Mouse (Mus musculus) liver, postnatal 0 days (tissue): Measurements from ENCODE around the gene Wdr83os. TPM values are rescaled to one million over a fixed set of nuclear protein-coding genes. Genes with fewer than 3 reads are reported as not detected.
"Not testable (repeated sequence)": the region's sequence is repeated elsewhere in the genome, so short reads cannot be mapped to it uniquely, and the experiment has no call there.

ENCODE experiments used
- ATAC-seq: fragments of 200-750 bp; cut with Nextera tagmentation; 2 replicates; pipeline ENCODE4 v1.8.0; 2017; ENCODE audit warnings: mild to moderate bottlenecking, moderate library complexity
- DNase-seq: peaks from one replicate; pipeline ENCODE4 v3.0.0-alpha.2; 2016
- H3K27ac ChIP-seq: fragments of 300-500 bp; sonication (generic); 2 replicates; pipeline ENCODE4 v1.5.1; 2014; ENCODE audit warnings: antibody characterized with exemption, moderate library complexity, mild to moderate bottlenecking, low read depth
- H3K27me3 ChIP-seq: fragments of 300-500 bp; sonication (generic); 2 replicates; pipeline ENCODE4 v1.6.1; 2014; ENCODE audit warnings: low read length, control low read depth, mixed read lengths; ENCODE audit not compliant: insufficient read depth
- H3K36me3 ChIP-seq: fragments of 300-500 bp; sonication (generic); replicated peaks from 2 replicates; pipeline ENCODE4 v1.6.1; 2014; ENCODE audit warnings: mild to moderate bottlenecking, control low read depth, low read length, moderate library complexity, mixed read lengths; ENCODE audit not compliant: insufficient read depth
- H3K4me1 ChIP-seq: fragments of 300-500 bp; sonication (generic); 2 replicates; pipeline ENCODE4 v1.6.1; 2014; ENCODE audit warnings: antibody characterized with exemption, mild to moderate bottlenecking, control low read depth; ENCODE audit not compliant: insufficient read depth
- H3K4me2 ChIP-seq: fragments of 300-500 bp; sonication (generic); 2 replicates; pipeline ENCODE4 v1.6.1; 2014; ENCODE audit warnings: low read depth, mild to moderate bottlenecking, low read length, moderate library complexity, mixed read lengths
- H3K4me3 ChIP-seq: fragments of 300-500 bp; sonication (generic); 2 replicates; pipeline ENCODE4 v1.5.1; 2014; ENCODE audit warnings: low read depth, low read length
- H3K9ac ChIP-seq: fragments of 300-500 bp; sonication (generic); replicated peaks from 2 replicates; pipeline ENCODE4 v1.6.1; 2014; ENCODE audit warnings: mild to moderate bottlenecking, moderate library complexity
- H3K9me3 ChIP-seq: fragments of 300-500 bp; sonication (generic); 2 replicates; pipeline ENCODE4 v1.6.1; 2016; ENCODE audit warnings: mild to moderate bottlenecking, control low read depth, low read length, mixed read lengths
- CTCF ChIP-seq: sonication (generic); IDR thresholded peaks from 2 replicates; pipeline ENCODE4 v1.5.1; 2016; ENCODE audit warnings: antibody characterized with exemption, low read depth
- EP300 ChIP-seq: IDR thresholded peaks from 2 replicates; pipeline ENCODE4 v1.6.1; 2016; ENCODE audit warnings: antibody characterized with exemption, low read depth, mild to moderate bottlenecking
- WGBS: fragments of 180-500 bp; shearing (Covaris S2); extraction: QIAGEN DNeasy Blood & Tissue Kit; methylation state at CpG from one replicate; pipeline ENCODE4 v1.1.7; 2014; ENCODE audit not compliant: insufficient replicate concordance; 5-methylcytosine and 5-hydroxymethylcytosine counted together
- polyA plus RNA-seq: library from polyadenylated mRNA; unstranded; fragments of >200 nt; fragmentation: Nextera tagmentation; extraction: Ambion mirVana; gene quantifications from 2 replicates; pipeline ENCODE4 v1.2.1, GENCODE M21; 2015

The Wdr83os gene
- polyA plus RNA-seq, 1 experiment from 2014 or later: 63.5 TPM

- 0% methylated on average over 2 of the region's 2 CpGs for WGBS
- 0 out of 2 replicates have a peak overlapping the region, but pooled peaks have one; percentile 18 for H3K27ac ChIP-seq
- H3K4me1 ChIP-seq: peaks cover 20% of the 10 kb centered on the region
- H3K4me3 ChIP-seq: no peak overlapping the region
- no peak overlapping the region for H3K9ac ChIP-seq
- DNase-seq (peak; percentile 85), ATAC-seq (peak; percentile 58)
- no peak overlapping the region for H3K4me2 ChIP-seq
- H3K36me3 ChIP-seq: peaks cover 35% of the 10 kb centered on the region
- TF ChIP-seq CTCF (peak; percentile 99), EP300 (no peak)
- no peaks in the 10 kb centered on the region for H3K27me3 ChIP-seq
- H3K9me3 ChIP-seq: no peaks in the 10 kb centered on the region
Measured at GRCm38 (mm10) chr8:85076993-85077392, 3.5 kb upstream of the Wdr83os start.

- ATAC-seq: no peak
- TF ChIP-seq EP300 (no peak), CTCF (no peak)
Measured at GRCm38 (mm10) chr8:85080214-85080531, 367 bp upstream of the Wdr83os start.

GRCm38 (mm10) chr8:85081216-85081555 lies 646 bp downstream of the Wdr83os start, which contains the start of gene Wdr83:
Wdr83 (minus strand) TSS chr8:85081306.
- peak within 1 kb of the TSS; percentile 97 for H3K4me2 ChIP-seq
- peak within 1 kb of the TSS; percentile 93 for H3K9ac ChIP-seq
- TF ChIP-seq EP300: no peak
- no peak for TF ChIP-seq CTCF
- H3K27me3 ChIP-seq: no peaks in the 10 kb centered on the region
- H3K27ac ChIP-seq: peak within 1 kb of the TSS; percentile 84
- no peaks in the 10 kb centered on the region for H3K9me3 ChIP-seq
- H3K4me3 ChIP-seq: peak within 1 kb of the TSS; percentile 92
- ATAC-seq (peak; percentile 53), DNase-seq (peak; percentile 78)
- WGBS: 0% methylated on average over 9 of the region's 9 CpGs
- H3K4me1 ChIP-seq: peaks cover 30% of the 10 kb centered on the region
- peaks cover 15% of the 10 kb centered on the region for H3K36me3 ChIP-seq

More at GRCm38 (mm10) chr8:85080214-85080531, 367 bp upstream of the Wdr83os start:
- H3K4me2 ChIP-seq: peak overlapping the region; percentile 95
- H3K9me3 ChIP-seq: no peaks in the 10 kb centered on the region
- DNase-seq: peak; percentile 66
- peak overlapping the region; percentile 92 for H3K4me3 ChIP-seq
- no peaks in the 10 kb centered on the region for H3K27me3 ChIP-seq
- WGBS: under 1% methylated on average over 25 of the region's 25 CpGs
- H3K36me3 ChIP-seq: peaks cover 21% of the 10 kb centered on the region
- peak overlapping the region; percentile 93 for H3K9ac ChIP-seq
- peak overlapping the region; percentile 84 for H3K27ac ChIP-seq
- H3K4me1 ChIP-seq: peaks cover 30% of the 10 kb centered on the region

DNA sequence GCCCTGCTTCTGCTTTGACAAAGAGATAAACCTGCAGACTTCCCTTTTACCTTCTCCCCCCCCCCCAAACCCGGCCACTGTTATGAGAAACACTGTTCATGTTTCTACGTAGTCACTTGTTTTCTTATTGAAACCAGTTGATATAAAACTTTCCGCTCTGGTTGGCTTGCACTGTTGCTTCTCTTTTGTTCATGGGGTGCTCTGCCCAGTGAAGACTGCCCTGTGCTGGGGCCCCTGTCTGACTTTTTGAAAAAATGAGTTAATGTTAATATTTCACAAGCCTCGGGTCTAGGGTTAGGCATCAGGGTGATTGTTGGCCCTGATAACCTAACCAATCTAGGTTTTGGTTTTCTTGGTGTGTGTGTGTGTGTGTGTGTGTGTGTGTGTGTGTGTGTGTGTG lies 1.6 kb downstream of the Wdr83os start:
- DNase-seq, ATAC-seq, H3K9me3 ChIP-seq, H3K4me3 ChIP-seq, H3K9ac ChIP-seq, H3K27me3 ChIP-seq: not testable (repeated sequence)
- H3K27ac ChIP-seq: peak overlapping the region; percentile 84
- peaks cover 30% of the 10 kb centered on the region for H3K4me1 ChIP-seq
- 40% methylated on average over 4 of the region's 4 CpGs for WGBS
- H3K36me3 ChIP-seq: peaks cover 17% of the 10 kb centered on the region
- peak overlapping the region; percentile 97; the same call in 1 of the 2 replicates for H3K4me2 ChIP-seq

DNA sequence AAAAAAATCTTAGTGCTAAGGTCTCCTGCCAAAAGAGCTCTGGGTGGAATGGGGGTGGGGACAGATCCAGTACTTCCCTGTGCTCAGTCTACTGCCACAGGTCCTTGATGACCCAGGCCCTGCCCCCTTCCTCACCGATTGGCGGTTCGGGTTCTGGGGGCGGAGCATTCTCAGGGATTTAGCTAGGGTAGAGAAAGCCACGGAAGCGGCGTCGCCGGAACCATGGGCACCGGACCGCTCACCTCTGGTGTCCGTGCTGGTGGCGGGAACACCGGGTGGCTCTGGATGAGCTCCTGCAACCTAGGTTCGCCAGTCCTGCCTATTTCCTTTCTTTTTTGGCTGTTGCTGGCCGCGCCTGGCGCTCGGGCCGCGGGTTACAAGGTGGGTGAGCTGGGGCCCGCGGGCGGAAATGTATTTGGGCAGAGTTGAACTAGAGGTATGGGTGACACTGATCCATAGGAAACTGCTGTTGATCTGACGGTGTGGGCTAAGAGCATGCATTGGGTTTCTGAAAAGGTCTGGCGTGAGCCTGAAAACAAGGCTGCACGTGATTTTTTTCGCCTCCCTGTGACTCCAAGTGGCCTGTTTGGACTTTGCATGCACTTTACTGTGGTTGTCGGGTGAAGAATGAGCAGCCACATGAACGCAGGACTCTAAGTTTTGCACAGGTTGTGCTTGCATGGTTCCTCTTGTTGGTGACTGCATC lies 2.7 kb downstream of the Wdr83os start, which contains the start of gene Man2b1:
Man2b1 (plus strand) TSS at position 163 of the 706 bp plus-strand sequence.
- Histone ChIP-seq H3K27ac (peak within 1 kb of the TSS; percentile 84), H3K4me1 (peaks cover 30% of the 10 kb centered on the region), H3K27me3 (no peaks in the 10 kb centered on the region), H3K9me3 (no peaks in the 10 kb centered on the region), H3K36me3 (peaks cover 27% of the 10 kb centered on the region), H3K4me3 (peak within 1 kb of the TSS; percentile 82), H3K9ac (peak within 1 kb of the TSS; percentile 81), H3K4me2 (peak within 1 kb of the TSS; percentile 97)
- ATAC-seq: peak; percentile 81
- WGBS: under 1% methylated on average over 30 of the region's 30 CpGs
- DNase-seq: peak; percentile 91
- TF ChIP-seq EP300: no peak
- TF ChIP-seq CTCF: peak; percentile 24; the same call in 1 of the 2 replicates

DNA sequence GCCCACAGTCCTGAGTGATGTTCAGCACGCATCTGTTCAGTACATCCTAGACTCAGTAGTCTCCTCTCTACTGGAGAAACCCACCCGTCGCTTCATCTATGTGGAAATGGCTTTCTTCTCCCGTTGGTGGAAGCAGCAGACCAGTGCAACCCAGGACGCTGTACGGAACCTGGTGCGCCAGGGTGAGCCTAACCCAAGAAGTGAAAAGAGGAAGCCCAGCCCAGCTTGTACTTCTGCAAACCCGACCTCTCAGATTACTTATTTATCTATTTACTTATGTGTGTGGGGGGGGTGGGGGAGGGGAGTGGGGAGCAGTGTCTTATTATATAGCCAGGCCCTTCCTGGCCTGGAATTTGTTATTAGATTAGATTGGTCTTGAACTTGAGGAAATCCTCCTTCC lies 4.1 kb downstream of the Wdr83os start:
- ATAC-seq (no peak), DNase-seq (no peak)
- H3K27ac ChIP-seq: peak overlapping the region; percentile 64
- H3K4me2 ChIP-seq: peak overlapping the region; percentile 97
- peak overlapping the region; percentile 81; the same call in 1 of the 2 replicates for H3K9ac ChIP-seq
- H3K27me3 ChIP-seq: no peaks in the 10 kb centered on the region
- H3K36me3 ChIP-seq: peaks cover 32% of the 10 kb centered on the region
- no peak for TF ChIP-seq CTCF
- TF ChIP-seq EP300: no peak
- peaks cover 28% of the 10 kb centered on the region for H3K4me1 ChIP-seq
- no peaks in the 10 kb centered on the region for H3K9me3 ChIP-seq
- WGBS: 39% methylated on average over 8 of the region's 8 CpGs
- H3K4me3 ChIP-seq: peak overlapping the region; percentile 82
